Mouse (Mus musculus) liver, adult 2 months (tissue): Measurements from ENCODE around the gene Fasl.

Experiments
- CTCF ChIP-seq: fragments of 200-500 bp; IDR thresholded peaks from 2 replicates; pipeline ENCODE4 v1.5.1; 2011; ENCODE audit warnings: low read depth, low read length, control low read depth
- POLR2A ChIP-seq: fragments of 200-500 bp; IDR thresholded peaks from 2 replicates; pipeline ENCODE4 v1.6.1; 2011; ENCODE audit warnings: low read length, control low read depth; ENCODE audit not compliant: insufficient read depth; ENCODE audit errors: extremely low read depth

DNA sequence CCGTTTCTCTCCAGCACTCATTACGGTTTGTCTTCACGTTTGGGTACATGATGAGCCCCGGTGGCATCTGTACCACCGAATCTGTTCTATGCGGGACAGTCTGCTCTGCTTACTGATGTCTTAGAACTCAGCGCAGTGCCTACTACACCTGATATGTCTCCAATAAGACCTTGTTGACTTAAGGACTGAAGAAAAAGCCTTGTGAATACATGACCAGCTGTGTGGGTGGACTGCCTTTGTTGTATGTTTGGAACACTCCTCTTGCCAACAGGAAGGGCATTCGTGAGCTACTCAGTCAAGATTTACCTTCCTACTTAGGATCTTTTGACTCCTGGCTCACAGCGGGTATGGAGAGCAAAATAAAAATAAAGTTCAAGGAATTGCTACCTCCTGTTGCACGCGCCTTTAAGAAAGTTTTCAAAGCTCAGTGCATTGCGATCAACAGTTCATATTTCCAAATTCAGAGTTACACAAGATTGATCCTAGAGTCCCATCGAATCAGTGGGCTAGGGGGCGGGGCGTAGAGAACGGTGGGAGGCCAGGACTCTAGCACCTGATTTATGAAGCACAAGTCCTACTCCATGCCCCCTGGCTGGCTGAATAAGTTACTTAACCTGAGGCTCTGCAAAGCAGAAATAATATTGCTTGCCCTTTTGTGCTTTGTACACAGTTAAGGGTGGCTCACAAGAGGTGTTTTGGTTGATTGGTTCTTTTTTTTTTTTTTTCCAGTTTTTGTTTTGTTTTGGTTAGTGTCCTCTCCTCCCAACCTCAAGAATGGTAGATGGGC is 45.6 kb downstream of the Fasl start:
- no peak for TF ChIP-seq CTCF
- TF ChIP-seq POLR2A = no peak
